Mouse (Mus musculus): ENCODE measurements around the gene Cdk5r1. TPM values are rescaled to one million over a fixed set of nuclear protein-coding genes. Genes with fewer than 3 reads are reported as not detected.

The Cdk5r1 gene
- 1.5 TPM for polyA plus RNA-seq (2021)

DNA sequence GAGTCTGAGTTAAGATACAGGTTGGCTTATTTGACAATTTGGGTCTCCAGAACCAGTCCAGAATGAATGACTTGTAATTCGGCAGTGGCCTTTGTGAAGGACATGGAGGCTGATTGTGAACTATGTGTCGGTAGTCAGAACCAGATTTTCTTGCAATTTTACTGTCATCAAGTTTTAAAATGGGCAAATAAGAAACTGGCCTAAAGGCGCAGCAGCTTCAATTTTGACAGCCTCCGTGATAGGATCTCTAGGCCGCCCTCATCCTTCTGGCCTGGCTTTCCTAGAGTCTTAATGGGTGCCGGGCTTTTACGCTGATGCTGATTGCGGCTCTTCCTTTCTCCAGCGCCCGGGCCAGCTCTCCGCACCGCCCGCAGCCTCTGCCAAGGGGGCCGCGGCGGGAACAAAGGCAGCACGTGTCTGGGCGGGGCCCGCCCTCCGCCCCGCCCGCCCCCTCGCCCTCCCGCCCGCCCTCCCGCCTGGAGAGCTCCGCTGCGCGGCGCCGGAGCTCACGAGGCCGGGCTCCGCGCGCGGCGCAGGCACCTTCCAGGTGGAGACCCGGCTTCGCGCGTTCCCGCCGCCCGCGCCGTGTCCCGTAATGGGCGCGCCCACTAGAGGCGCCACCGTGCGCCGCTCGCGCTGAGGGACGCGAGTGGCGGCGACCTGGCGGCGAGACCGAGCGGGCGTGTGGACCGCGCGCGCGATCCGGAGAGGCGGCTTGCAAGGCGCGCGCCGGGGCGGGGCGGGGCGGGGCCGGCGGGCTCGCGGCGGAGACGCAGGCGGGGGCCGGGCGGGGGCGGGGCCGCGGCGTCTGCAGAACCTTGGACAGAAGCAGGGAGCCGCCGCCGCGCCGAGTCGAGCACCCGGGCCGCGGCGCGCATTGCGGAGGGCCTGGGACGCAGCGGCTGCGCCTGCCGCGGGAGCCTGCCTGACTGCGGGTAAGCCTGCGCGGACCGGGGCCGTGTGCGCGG, at the start of gene Cdk5r1:
Cdk5r1 (plus strand) TSS at position 802 of the 968 bp plus-strand sequence.
- DNase-seq (ENCODE audit: low read depth, low spot score) (no peak), ATAC-seq (peak; percentile 75)
- in situ Hi-C loops (cut with MboI; ENCODE audit: low pct_unique_long_range_greater_than_20kb): loop anchor here (5.0 kb wide), 1 partner anchor 51 kb away; no protein-coding TSS in a partner anchor
- ChIA-PET POLR2A (no interaction called here), CTCF (interaction anchor here (1.6 kb wide), 1 partner anchor 69 kb away, joined by 3 read pairs; no protein-coding TSS in a partner anchor)
- no peaks in the 10 kb centered on the region for H3K27me3 ChIP-seq
- no peak for TF ChIP-seq CTCF (IDR thresholded peaks at IDR 0.05)

DNA sequence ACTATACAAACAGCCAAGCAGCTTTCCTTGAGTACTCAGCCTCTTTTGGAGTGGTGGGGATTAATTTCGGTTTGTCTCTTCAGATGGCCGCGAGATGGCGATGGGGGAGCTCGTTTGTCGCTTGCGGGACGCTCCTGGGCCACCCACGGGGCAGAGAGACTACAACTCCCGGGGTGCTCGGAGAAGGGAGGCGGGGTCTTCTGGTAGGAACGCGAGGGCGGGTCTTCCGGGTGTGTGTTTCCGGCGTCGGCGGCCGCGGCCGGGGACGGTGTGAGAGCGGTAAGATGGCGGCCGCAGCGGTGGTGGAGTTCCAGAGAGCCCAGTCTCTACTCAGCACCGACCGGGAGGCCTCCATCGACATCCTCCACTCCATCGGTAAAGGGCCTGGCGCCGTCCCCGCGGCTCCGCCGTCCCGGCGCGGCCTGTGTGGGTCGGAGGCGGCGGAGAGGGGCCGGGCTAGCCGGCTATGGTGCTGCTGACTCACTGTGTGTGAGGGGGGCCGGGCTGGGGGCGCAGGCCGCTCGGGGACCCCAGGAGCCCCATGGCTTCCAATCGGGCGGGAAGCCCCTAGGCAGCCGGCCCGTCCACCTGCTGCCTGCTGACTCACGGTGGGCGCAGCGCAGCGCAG, 48.3 kb upstream of the Cdk5r1 start, which contains the start of gene Psmd11:
Psmd11 (plus strand) TSS at position 235 of the 628 bp plus-strand sequence.
- ATAC-seq: peak; percentile 98
- in situ Hi-C loops (cut with MboI; ENCODE audit: low pct_unique_long_range_greater_than_20kb): loop anchor here (5.0 kb wide), 1 partner anchor 234 kb away; no protein-coding TSS in a partner anchor

DNA sequence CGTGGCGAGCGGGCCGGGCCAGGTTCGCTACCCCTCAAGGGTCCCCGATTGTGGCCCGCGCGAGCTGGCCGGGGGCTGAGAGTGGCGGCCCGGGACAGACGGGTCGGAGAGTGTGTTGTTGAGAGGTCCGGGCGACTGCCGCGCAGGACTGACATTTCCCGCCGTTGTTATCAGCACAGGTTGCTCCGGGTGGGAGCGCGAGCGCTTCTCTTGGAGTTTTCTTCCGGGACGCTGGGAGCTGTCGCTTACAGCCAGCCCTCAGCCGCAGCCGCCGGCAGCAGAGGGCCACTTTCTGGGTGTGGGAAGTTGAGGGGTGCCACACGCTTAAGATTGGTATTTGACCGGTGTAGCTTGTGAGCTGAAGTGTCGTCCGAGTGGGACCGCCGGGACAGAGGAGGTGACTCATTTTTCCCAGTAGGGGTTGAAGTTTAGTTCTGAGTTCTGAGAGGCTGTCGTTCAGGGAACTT, 47.8 kb upstream of the Cdk5r1 start:
- ATAC-seq: peak; percentile 31
- in situ Hi-C loops (cut with MboI; ENCODE audit: low pct_unique_long_range_greater_than_20kb): loop anchor here (5.0 kb wide), 1 partner anchor 233 kb away; no protein-coding TSS in a partner anchor
- ChIA-PET CTCF (interaction anchor here (1.1 to 1.6 kb wide), 3 partner anchors 10 to 20 kb away, joined by 4 to 5 read pairs (median 4); no protein-coding TSS in a partner anchor), POLR2A (interaction anchor here (0.6 to 1.0 kb wide), 3 partner anchors 8 to 804 kb away, joined by 3 to 7 read pairs (median 6); no protein-coding TSS in a partner anchor)
- no peak for DNase-seq (ENCODE audit: low read depth, low spot score)
- TF ChIP-seq CTCF (IDR thresholded peaks at IDR 0.05): no peak
- H3K27me3 ChIP-seq: no peaks in the 10 kb centered on the region

More for the DNA sequence above, 48.3 kb upstream of the Cdk5r1 start, which contains the start of gene Psmd11:
- TF ChIP-seq CTCF (IDR thresholded peaks at IDR 0.05): peak; percentile 90
- ChIA-PET CTCF (interaction anchor here (0.7 to 1.3 kb wide), 5 partner anchors 9 to 242 kb away, joined by 3 to 5 read pairs (median 4); no protein-coding TSS in a partner anchor), POLR2A (interaction anchor here (1.0 kb wide), 1 partner anchor 19 kb away, joined by 3 read pairs; no protein-coding TSS in a partner anchor)
- no peak for DNase-seq (ENCODE audit: low read depth, low spot score)
- H3K27me3 ChIP-seq: no peaks in the 10 kb centered on the region

DNA sequence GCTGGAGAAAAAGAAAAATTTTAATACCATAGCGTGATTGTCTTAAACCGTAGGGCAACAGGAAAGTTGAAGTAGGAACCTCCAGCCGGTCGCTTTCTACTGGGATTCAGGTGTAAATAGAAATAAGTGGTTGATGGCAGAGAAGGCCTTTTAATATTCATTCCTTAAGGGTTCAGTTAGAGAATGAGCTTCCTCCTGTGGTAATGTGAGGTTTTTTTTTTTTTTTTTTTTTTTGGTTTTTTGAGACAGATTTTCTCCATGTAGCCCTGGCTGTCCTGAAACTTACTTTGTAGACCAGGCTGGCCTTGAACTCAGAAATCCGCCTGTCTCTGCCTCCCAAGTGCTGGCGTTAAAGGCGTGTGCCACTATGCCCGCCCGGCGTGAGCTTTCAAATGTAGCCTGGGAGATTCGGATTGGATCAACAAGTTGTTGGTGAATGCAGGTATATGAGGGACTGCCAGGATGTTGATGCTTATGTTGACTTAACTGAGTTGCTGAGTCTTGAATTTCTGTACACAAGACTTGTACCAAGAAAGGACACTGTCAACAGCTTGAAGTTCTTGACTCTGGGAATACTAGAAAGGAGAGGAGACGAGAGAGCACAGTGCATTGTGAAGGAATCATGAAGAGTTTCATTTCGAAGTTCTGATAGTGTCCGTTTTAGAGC, 47.2 kb upstream of the Cdk5r1 start:
- no peak for TF ChIP-seq CTCF (IDR thresholded peaks at IDR 0.05)
- ATAC-seq (no peak), DNase-seq (ENCODE audit: low read depth, low spot score) (no peak)
- in situ Hi-C loops (cut with MboI; ENCODE audit: low pct_unique_long_range_greater_than_20kb): loop anchor here (5.0 kb wide), 1 partner anchor 233 kb away; no protein-coding TSS in a partner anchor
- no peaks in the 10 kb centered on the region for H3K27me3 ChIP-seq
- ChIA-PET CTCF (interaction anchor here (1.1 to 1.6 kb wide), 2 partner anchors 9 to 17 kb away, joined by 4 to 5 read pairs; no protein-coding TSS in a partner anchor), POLR2A (interaction anchor here (0.6 to 1.0 kb wide), 3 partner anchors 9 to 803 kb away, joined by 3 to 7 read pairs (median 6); no protein-coding TSS in a partner anchor)

DNA sequence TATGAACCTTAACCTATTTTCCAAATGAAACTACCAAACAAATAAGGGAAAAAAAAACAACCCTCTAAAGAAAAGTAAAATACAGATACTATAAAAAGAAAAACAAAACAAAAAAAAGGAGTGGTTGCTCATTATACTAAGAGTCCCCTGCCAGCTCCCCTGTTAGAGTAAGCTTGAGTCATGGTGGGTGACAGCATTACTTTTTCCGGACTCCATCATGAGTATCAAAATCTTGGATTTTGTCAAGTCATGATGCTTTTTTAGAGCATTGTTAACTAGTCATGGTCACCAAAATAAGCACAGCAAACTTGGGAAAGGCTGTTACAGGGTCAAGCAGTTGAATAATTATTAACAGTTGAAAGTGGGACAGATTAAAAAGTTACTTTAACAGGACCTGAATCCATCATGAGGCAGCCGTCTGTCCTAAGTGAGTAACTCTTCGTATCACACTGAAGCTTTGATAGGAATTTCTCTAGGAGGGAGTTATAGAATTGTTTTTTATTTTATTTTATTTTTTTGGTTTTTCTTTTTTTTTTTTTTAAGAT, 46.4 kb upstream of the Cdk5r1 start:
- TF ChIP-seq CTCF (IDR thresholded peaks at IDR 0.05): peak; percentile 15
- H3K27me3 ChIP-seq: no peaks in the 10 kb centered on the region
- DNase-seq (ENCODE audit: low read depth, low spot score) (no peak), ATAC-seq (no peak)
- POLR2A ChIA-PET: no interaction called here
- in situ Hi-C loops (cut with MboI; ENCODE audit: low pct_unique_long_range_greater_than_20kb): no loop called here
- CTCF ChIA-PET: interaction anchor here (1.6 kb wide), 1 partner anchor 16 kb away, joined by 5 read pairs; no protein-coding TSS in a partner anchor

DNA sequence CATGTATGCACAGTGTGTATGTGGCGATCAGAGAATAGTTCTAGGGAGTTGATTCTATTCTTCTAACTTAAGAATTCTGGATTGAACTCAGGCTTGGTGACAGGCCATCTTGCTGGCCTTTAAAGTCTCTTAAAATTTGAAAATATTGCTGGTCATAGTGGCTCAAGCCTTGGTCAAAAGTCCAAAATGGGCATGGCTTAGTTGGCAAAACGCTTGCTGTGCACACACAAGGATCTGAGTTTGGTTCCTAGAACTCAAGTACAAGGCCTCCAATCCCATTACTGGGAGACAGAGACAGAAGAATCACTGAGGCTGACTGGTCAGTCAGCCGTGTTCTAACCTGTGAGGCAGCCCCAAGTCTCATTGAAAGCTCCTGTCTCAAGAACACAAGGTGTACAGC, 29.9 kb upstream of the Cdk5r1 start:
- in situ Hi-C loops (cut with MboI; ENCODE audit: low pct_unique_long_range_greater_than_20kb): no loop called here
- CTCF ChIA-PET: interaction anchor here (1.3 kb wide), 1 partner anchor 17 kb away, joined by 5 read pairs; no protein-coding TSS in a partner anchor
- ATAC-seq (no peak), DNase-seq (ENCODE audit: low read depth, low spot score) (no peak)
- no peaks in the 10 kb centered on the region for H3K27me3 ChIP-seq
- no peak for TF ChIP-seq CTCF (IDR thresholded peaks at IDR 0.05)
- POLR2A ChIA-PET: no interaction called here

DNA sequence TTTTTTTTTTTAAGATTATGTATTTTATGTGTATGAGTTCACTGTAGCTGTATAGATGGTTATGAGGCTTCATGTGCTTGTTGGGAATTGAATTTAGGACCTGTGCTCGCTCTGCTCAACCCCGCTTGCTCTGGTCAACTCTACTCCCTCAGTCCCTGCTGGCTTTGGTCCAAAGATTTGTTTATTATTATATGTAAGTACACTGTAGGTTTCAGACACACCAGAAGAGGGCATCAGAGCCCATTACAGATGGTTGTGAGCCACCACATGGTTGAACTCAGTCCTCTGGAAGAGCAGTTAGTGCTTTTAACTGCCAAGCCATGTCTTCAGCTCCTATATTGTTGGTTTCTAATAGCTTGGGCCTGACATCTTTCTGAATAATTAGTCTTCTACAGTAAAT, 27.0 kb upstream of the Cdk5r1 start:
- TF ChIP-seq CTCF (IDR thresholded peaks at IDR 0.05): no peak
- DNase-seq (ENCODE audit: low read depth, low spot score) (no peak), ATAC-seq (no peak)
- ChIA-PET CTCF (interaction anchor here (1.2 to 1.9 kb wide), 2 partner anchors 9 to 13 kb away, joined by 3 to 5 read pairs; no protein-coding TSS in a partner anchor), POLR2A (no interaction called here)
- H3K27me3 ChIP-seq: no peaks in the 10 kb centered on the region
- in situ Hi-C loops (cut with MboI; ENCODE audit: low pct_unique_long_range_greater_than_20kb): loop anchor here (25.0 kb wide), 1 partner anchor 362 kb away; the partner anchor contains the start of gene Tmem98

DNA sequence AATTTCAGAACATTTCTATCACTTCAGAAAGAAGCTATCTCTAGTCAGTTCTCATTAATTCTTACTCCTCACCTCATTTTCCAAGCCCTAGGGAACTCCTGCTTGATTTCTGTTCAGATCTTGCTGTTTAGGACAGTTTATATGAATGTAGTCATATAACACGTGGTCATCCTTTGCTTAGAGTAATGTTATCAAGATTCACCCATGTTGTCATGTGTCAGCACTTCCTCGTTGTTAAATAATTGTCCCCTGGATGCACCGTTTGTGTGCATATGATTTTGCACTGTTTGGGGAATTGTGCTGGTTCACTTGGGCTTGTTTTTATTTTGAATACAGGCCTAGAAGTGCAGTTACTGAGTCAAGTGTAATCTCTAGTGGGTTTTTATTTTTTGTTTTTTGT, 24.6 kb upstream of the Cdk5r1 start:
- ChIA-PET CTCF (interaction anchor here (1.8 kb wide), 1 partner anchor 10 kb away, joined by 4 read pairs; no protein-coding TSS in a partner anchor), POLR2A (interaction anchor here (0.6 to 0.7 kb wide), 4 partner anchors 97 to 731 kb away, joined by 3 to 9 read pairs (median 4); no protein-coding TSS in a partner anchor)
- no peaks in the 10 kb centered on the region for H3K27me3 ChIP-seq
- in situ Hi-C loops (cut with MboI; ENCODE audit: low pct_unique_long_range_greater_than_20kb): loop anchor here (25.0 kb wide), 1 partner anchor 360 kb away; the partner anchor contains the start of gene Tmem98
- no peak for TF ChIP-seq CTCF (IDR thresholded peaks at IDR 0.05)
- DNase-seq (ENCODE audit: low read depth, low spot score) (no peak), ATAC-seq (no peak)

DNA sequence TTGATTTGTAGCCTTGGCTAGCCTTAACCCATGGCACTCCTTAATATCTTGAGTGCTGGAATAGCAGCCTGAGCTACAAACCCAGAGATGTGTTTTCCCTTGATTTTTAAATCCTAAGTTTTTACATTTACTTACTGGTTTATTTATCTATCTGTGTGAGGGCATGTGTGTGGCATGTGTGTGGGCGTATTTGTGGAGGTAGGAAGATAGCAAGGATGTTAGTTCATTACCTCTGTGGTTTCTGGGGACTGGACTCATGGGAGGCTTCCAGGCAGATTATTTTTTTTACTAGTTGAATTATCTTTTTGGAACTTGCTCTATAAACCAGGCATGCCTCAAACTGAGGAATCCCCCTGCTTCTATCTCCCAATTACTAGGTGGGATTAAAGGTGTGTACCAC, 23.6 kb upstream of the Cdk5r1 start:
- CTCF ChIA-PET: no interaction called here
- no peak for ATAC-seq
- TF ChIP-seq CTCF (IDR thresholded peaks at IDR 0.05): no peak
- DNase-seq (ENCODE audit: low read depth, low spot score): no peak
- POLR2A ChIA-PET: no interaction called here
- in situ Hi-C loops (cut with MboI; ENCODE audit: low pct_unique_long_range_greater_than_20kb): loop anchor here (25.0 kb wide), 1 partner anchor 359 kb away; the partner anchor contains the start of gene Tmem98
- no peaks in the 10 kb centered on the region for H3K27me3 ChIP-seq
